Mouse (Mus musculus): Measurements from ENCODE around the gene Bcl6. TPM values are rescaled to one million over a fixed set of nuclear protein-coding genes. Genes with fewer than 3 reads are reported as not detected.

Gene Bcl6
- polyA plus RNA-seq, 1 experiment from 2014 or later, result 0.24 TPM

Other genes with a start within 250 kb of the Bcl6 start
- gene Sst, start 97.9 kb downstream of the Bcl6 start, polyA plus RNA-seq (2015; fragmentation: Nextera tagmentation; extraction: Ambion mirVana), result 0.16 and 0.23 TPM in 2 replicates
- gene Rtp2, start 56.5 kb downstream of the Bcl6 start, polyA plus RNA-seq (2015; fragmentation: Nextera tagmentation; extraction: Ambion mirVana), result not detected in 2 replicates
- gene Gm37419, start 370 bp downstream of the Bcl6 start, polyA plus RNA-seq (2015; fragmentation: Nextera tagmentation; extraction: Ambion mirVana), result not detected in 2 replicates

Data from liver, embryonic 13.5 days (tissue).